Mouse (Mus musculus) forebrain, postnatal 0 days (tissue): Measurements from ENCODE around the gene Lztr1. TPM values are rescaled to one million over a fixed set of nuclear protein-coding genes. Genes with fewer than 3 reads are reported as not detected.
A peak's percentile ranks its signal among the peaks of the same experiment; 100 is the strongest.
"Not testable (repeated sequence)": the region's sequence is repeated elsewhere in the genome, so short reads cannot be mapped to it uniquely, and the experiment has no call there.

Source experiments
- ATAC-seq: fragments of 200-750 bp; cut with Nextera tagmentation; 2 replicates; pipeline ENCODE4 v1.8.0; 2017; ENCODE audit warnings: mild to moderate bottlenecking, moderate library complexity
- DNase-seq: peaks from one replicate; pipeline ENCODE4 v3.0.0-alpha.2; 2015
- H3K27ac ChIP-seq: fragments of 300-500 bp; sonication (generic); 2 replicates; pipeline ENCODE4 v1.5.1; 2014; ENCODE audit warnings: low read depth, mild to moderate bottlenecking, antibody characterized with exemption, low read length, moderate library complexity, mixed read lengths
- H3K27me3 ChIP-seq: fragments of 300-500 bp; sonication (generic); 2 replicates; pipeline ENCODE4 v1.6.1; 2014; ENCODE audit warnings: mild to moderate bottlenecking, low read length, mixed read lengths; ENCODE audit not compliant: insufficient read depth
- H3K36me3 ChIP-seq: fragments of 300-500 bp; sonication (generic); 2 replicates; pipeline ENCODE4 v1.6.1; 2014; ENCODE audit warnings: mild to moderate bottlenecking, moderate library complexity; ENCODE audit not compliant: insufficient read depth
- H3K4me1 ChIP-seq: fragments of 300-500 bp; sonication (generic); 2 replicates; pipeline ENCODE4 v1.6.1; 2014; ENCODE audit warnings: antibody characterized with exemption; ENCODE audit not compliant: insufficient read depth
- H3K4me2 ChIP-seq: fragments of 300-500 bp; sonication (generic); 2 replicates; pipeline ENCODE4 v1.6.1; 2014; ENCODE audit warnings: low read depth, mild to moderate bottlenecking, moderate library complexity
- H3K4me3 ChIP-seq: fragments of 300-500 bp; sonication (generic); 2 replicates; pipeline ENCODE4 v1.5.1; 2014; ENCODE audit warnings: low read depth, low read length, mixed read lengths
- H3K9ac ChIP-seq: fragments of 300-500 bp; sonication (generic); 2 replicates; pipeline ENCODE4 v1.6.1; 2014; ENCODE audit warnings: mild to moderate bottlenecking
- H3K9me3 ChIP-seq: fragments of 300-500 bp; sonication (generic); 2 replicates; pipeline ENCODE4 v1.6.1; 2016; ENCODE audit warnings: low read length
- CTCF ChIP-seq: sonication (generic); IDR thresholded peaks from 2 replicates; pipeline ENCODE4 v1.5.1; 2016; ENCODE audit warnings: antibody characterized with exemption, control low read depth, low read depth
- WGBS: fragments of 180-500 bp; shearing (Covaris S2); extraction: QIAGEN DNeasy Blood & Tissue Kit; methylation state at CpG from one replicate; pipeline ENCODE4 v1.1.7; 2014; 5-methylcytosine and 5-hydroxymethylcytosine counted together
- polyA plus RNA-seq: library from polyadenylated mRNA; unstranded; fragments of >200 nt; fragmentation: Nextera tagmentation; extraction: Ambion mirVana; gene quantifications from 2 replicates; pipeline ENCODE4 v1.2.1, GENCODE M21; 2015
- total RNA-seq: library from RNA; depleted of rRNA; stranded (reverse); fragments of >200 nt; gene quantifications from 2 replicates; pipeline ENCODE4 v1.2.3, GENCODE M21; 2014

The Lztr1 gene
- total and polyA plus RNA-seq, 2 experiments from 2014 or later = 103 to 244 TPM

- Histone ChIP-seq H3K9me3 (no peaks in the 10 kb centered on the region), H3K27ac (no peak overlapping the region), H3K36me3 (peaks cover 4% of the 10 kb centered on the region), H3K4me1 (peaks cover 12% of the 10 kb centered on the region; the same call in 1 of the 2 replicates), H3K27me3 (no peaks in the 10 kb centered on the region), H3K9ac (no peak overlapping the region), H3K4me3 (no peak overlapping the region), H3K4me2 (no peak overlapping the region)
- no peak for ATAC-seq
- WGBS = 78% methylated on average over 5 of the region's 5 CpGs
- DNase-seq = no peak
- TF ChIP-seq CTCF = no peak
Observed at GRCm38 (mm10) chr16:17507018-17507552, 1.4 kb upstream of the Lztr1 start.

- Histone ChIP-seq H3K27ac (peak overlapping the region; percentile 95), H3K36me3 (peaks cover 14% of the 10 kb centered on the region), H3K4me3 (peak overlapping the region; percentile 61), H3K4me2 (peak overlapping the region; percentile 70), H3K9ac (peak overlapping the region; percentile 77), H3K4me1 (peaks cover 12% of the 10 kb centered on the region; the same call in 1 of the 2 replicates)
- H3K27me3 ChIP-seq, H3K9me3 ChIP-seq, DNase-seq: not testable (repeated sequence)
- peak; percentile 9 for TF ChIP-seq CTCF
- peak; percentile 12 for ATAC-seq
- WGBS = 29% methylated on average over 3 of the region's 3 CpGs
Observed at GRCm38 (mm10) chr16:17508031-17508430, 457 bp upstream of the Lztr1 start.

GRCm38 (mm10) chr16:17509240-17509597 is 731 bp downstream of the Lztr1 start:
- Histone ChIP-seq H3K36me3 (peaks cover 21% of the 10 kb centered on the region), H3K4me1 (peaks cover 12% of the 10 kb centered on the region; the same call in 1 of the 2 replicates), H3K9ac (peak overlapping the region; percentile 77), H3K27me3 (no peaks in the 10 kb centered on the region), H3K4me2 (peak overlapping the region; percentile 70), H3K9me3 (no peaks in the 10 kb centered on the region), H3K4me3 (peak overlapping the region; percentile 61), H3K27ac (peak overlapping the region; percentile 95)
- TF ChIP-seq CTCF = no peak
- ATAC-seq (no peak; the same call in 1 of the 2 replicates), DNase-seq (no peak)
- WGBS = 8% methylated on average over 9 of the region's 9 CpGs

GRCm38 (mm10) chr16:17510143-17510542 is 1.7 kb downstream of the Lztr1 start:
- ATAC-seq (no peak), DNase-seq (no peak)
- Histone ChIP-seq H3K27me3 (no peaks in the 10 kb centered on the region), H3K4me2 (peak overlapping the region; percentile 70), H3K36me3 (peaks cover 26% of the 10 kb centered on the region), H3K9ac (0 out of 2 replicates have a peak overlapping the region, but pooled peaks have one; percentile 77), H3K9me3 (no peaks in the 10 kb centered on the region), H3K4me3 (peak overlapping the region; percentile 61; the same call in 1 of the 2 replicates), H3K4me1 (peaks cover 12% of the 10 kb centered on the region; the same call in 1 of the 2 replicates), H3K27ac (no peak overlapping the region)
- TF ChIP-seq CTCF = no peak
- 98% methylated on average over 2 of the region's 2 CpGs for WGBS

GRCm38 (mm10) chr16:17510686-17511085 is 2.2 kb downstream of the Lztr1 start:
- H3K9ac ChIP-seq = no peak overlapping the region

GRCm38 (mm10) chr16:17511431-17511830 is 2.9 kb downstream of the Lztr1 start:
- no peak overlapping the region for H3K9ac ChIP-seq
- TF ChIP-seq CTCF = no peak
- no peaks in the 10 kb centered on the region for H3K27me3 ChIP-seq
- H3K36me3 ChIP-seq = peaks cover 37% of the 10 kb centered on the region
- no peaks in the 10 kb centered on the region for H3K9me3 ChIP-seq
- 95% methylated on average over 4 of the region's 4 CpGs for WGBS
- DNase-seq (no peak), ATAC-seq (no peak)
- no peak overlapping the region for H3K27ac ChIP-seq
- no peak overlapping the region for H3K4me2 ChIP-seq
- no peak overlapping the region for H3K4me3 ChIP-seq
- H3K4me1 ChIP-seq = peaks cover 12% of the 10 kb centered on the region; the same call in 1 of the 2 replicates

More at GRCm38 (mm10) chr16:17510686-17511085, 2.2 kb downstream of the Lztr1 start:
- DNase-seq (no peak), ATAC-seq (no peak)
- Histone ChIP-seq H3K4me3 (no peak overlapping the region), H3K4me2 (no peak overlapping the region), H3K27ac (no peak overlapping the region), H3K9me3 (no peaks in the 10 kb centered on the region), H3K36me3 (peaks cover 30% of the 10 kb centered on the region), H3K4me1 (peaks cover 12% of the 10 kb centered on the region; the same call in 1 of the 2 replicates), H3K27me3 (no peaks in the 10 kb centered on the region)
- no peak for TF ChIP-seq CTCF
- 91% methylated on average over 2 of the region's 2 CpGs for WGBS

GRCm38 (mm10) chr16:17518910-17519309 is 10.4 kb downstream of the Lztr1 start:
- TF ChIP-seq CTCF = no peak
- H3K27ac ChIP-seq = no peak overlapping the region
- ATAC-seq (no peak), DNase-seq (no peak)
- whole genome bisulfite sequencing = 86% methylated on average over 2 of the region's 2 CpGs
- H3K9ac ChIP-seq = no peak overlapping the region
- peaks cover 87% of the 10 kb centered on the region for H3K36me3 ChIP-seq
- H3K27me3 ChIP-seq = no peaks in the 10 kb centered on the region
- no peak overlapping the region for H3K4me2 ChIP-seq
- no peaks in the 10 kb centered on the region for H3K9me3 ChIP-seq
- H3K4me3 ChIP-seq = no peak overlapping the region
- no peaks in the 10 kb centered on the region for H3K4me1 ChIP-seq
